Mouse (Mus musculus) thymus, adult 2 months (tissue): ENCODE measurements around the gene Raver2.

Experiments used
- CTCF ChIP-seq: fragments of 200-500 bp; IDR thresholded peaks from 2 replicates; pipeline ENCODE4 v1.5.1; 2012; ENCODE audit warnings: mild to moderate bottlenecking, control low read depth, low read length, moderate library complexity, borderline replicate concordance; ENCODE audit not compliant: control insufficient read depth, poor library complexity, insufficient read depth; ENCODE audit errors: extremely low read depth
- POLR2A ChIP-seq: fragments of 200-500 bp; IDR thresholded peaks from 2 replicates; pipeline ENCODE4 v1.6.1; 2012; ENCODE audit warnings: mild to moderate bottlenecking, low read length, control low read depth, moderate library complexity; ENCODE audit not compliant: control insufficient read depth, poor library complexity, insufficient read depth; ENCODE audit errors: extremely low read depth

GRCm38 (mm10) chr4:101046576-101046975, 22.2 kb upstream of the Raver2 start:
- TF ChIP-seq CTCF, result no peak
- no peak for TF ChIP-seq POLR2A
